Mouse (Mus musculus): ENCODE results near the gene Tbc1d10a. TPM values are rescaled to one million over a fixed set of nuclear protein-coding genes. Genes with fewer than 3 reads are reported as not detected.

The Tbc1d10a gene
- polyA plus RNA-seq, 1 experiment from 2014 or later: 50.9 TPM

DNA sequence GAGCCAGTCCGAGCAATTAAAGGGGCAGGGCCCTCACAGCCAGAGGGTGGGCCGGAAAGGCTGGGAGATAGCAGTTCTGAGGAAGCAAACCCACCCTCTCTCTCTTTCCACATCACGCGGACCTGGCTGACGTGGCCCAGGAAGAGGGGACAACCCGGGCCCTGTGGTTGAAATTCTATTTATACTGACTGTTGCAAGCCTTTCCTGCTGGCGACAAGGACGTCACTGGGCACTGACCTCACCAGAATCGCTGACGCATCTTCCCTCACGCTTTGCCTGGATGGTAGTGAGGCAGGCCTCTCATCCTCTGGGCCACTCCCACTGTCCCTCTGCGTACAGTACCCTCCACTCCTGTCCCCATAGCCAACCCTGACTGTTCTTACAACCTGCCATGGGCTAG lies 46.1 kb downstream of the Tbc1d10a start:
- ChIA-PET POLR2A (no interaction called here), CTCF (no interaction called here)
- DNase-seq (ENCODE audit: low read depth, low spot score): no peak
- ATAC-seq: no peak
- in situ Hi-C loops (cut with MboI; ENCODE audit: low pct_unique_long_range_greater_than_20kb): loop anchor here (25.0 kb wide), 1 partner anchor 605 kb away; the partner anchor contains the start of gene Nf2
- H3K27me3 ChIP-seq: no peaks in the 10 kb centered on the region
- TF ChIP-seq CTCF (IDR thresholded peaks at IDR 0.05): no peak

DNA sequence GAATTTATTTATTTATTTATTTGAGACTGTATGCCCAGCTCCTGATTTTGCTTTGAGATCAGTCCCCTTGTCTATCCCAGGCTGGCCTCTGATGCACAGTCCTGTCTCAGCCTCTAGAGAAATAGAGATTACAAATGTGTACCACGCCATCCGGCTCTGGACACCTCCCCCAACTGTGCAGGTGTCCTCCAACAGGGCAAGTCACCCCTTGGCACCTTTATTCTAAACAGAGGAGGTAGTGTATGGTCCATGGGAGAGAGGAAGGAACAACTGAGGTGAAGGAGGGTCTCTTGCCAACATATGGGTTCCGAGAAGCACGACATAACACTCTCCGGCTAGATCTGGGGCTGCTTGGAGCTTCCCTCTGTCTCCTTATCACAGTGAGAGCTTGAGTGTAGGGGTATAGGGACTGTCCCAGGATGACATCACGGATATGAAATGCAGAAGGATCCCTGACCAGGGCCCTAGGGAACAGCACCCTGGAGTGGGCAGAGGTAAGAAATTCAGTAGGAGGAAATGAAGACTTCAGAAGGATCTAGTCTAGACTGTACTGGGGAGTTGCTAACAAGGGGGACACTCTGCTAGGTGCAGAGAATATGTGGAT lies 48.6 kb downstream of the Tbc1d10a start:
- no peaks in the 10 kb centered on the region for H3K27me3 ChIP-seq
- ChIA-PET POLR2A (no interaction called here), CTCF (no interaction called here)
- in situ Hi-C loops (cut with MboI; ENCODE audit: low pct_unique_long_range_greater_than_20kb): loop anchor here (25.0 kb wide), 1 partner anchor 602 kb away; the partner anchor contains the start of gene Nf2
- ATAC-seq (no peak), DNase-seq (ENCODE audit: low read depth, low spot score) (no peak)
- TF ChIP-seq CTCF (IDR thresholded peaks at IDR 0.05): no peak

DNA sequence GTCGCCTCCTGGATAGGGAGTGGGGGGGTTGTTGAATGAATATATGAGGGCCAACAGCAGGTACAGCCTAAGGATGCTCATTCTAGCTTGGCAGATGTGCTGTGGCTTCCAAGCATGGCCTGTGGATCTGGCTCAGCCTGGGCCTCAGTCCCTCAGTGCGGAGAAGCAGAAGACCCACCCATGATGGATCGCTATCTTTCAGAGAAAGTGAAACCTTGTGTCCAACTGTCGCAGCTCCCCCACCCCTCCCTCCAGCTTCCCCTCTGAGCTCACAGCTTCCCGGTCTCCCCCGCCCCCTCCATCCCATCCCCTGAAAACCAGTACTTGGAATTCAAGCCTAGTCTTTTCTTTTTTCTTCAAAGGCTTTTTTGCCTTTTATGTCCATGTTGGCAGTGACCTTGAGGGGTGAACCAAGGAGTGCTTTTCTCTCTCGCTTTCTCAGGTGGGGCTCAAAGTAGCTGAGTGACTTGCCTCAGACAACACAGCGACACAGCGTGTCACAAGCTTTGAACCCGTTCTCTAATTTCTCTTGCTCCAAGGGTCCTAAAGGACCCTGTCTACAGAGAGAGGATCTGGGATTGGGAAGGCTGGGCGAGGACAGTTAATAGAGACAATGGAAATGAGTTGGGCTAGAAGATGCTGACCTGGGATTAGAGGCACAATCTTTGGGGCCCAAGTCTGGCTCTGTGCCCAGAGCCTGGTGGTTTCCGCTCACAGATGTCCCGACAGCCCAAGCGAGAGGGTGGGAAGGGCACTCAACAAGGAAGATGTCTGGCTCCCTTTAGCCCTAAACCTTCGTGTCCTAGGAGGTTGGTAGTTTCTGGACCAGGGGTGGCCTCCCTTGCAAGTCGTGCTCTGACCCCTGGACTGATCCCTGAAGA lies 49.3 kb downstream of the Tbc1d10a start, which contains the start of gene Osm:
TSS of gene Osm (plus strand) at position 756 of the 881 bp plus-strand sequence.
- CTCF ChIA-PET: no interaction called here
- no peak for ATAC-seq
- in situ Hi-C loops (cut with MboI; ENCODE audit: low pct_unique_long_range_greater_than_20kb): loop anchor here (25.0 kb wide), 1 partner anchor 601 kb away; the partner anchor contains the start of gene Nf2

DNA sequence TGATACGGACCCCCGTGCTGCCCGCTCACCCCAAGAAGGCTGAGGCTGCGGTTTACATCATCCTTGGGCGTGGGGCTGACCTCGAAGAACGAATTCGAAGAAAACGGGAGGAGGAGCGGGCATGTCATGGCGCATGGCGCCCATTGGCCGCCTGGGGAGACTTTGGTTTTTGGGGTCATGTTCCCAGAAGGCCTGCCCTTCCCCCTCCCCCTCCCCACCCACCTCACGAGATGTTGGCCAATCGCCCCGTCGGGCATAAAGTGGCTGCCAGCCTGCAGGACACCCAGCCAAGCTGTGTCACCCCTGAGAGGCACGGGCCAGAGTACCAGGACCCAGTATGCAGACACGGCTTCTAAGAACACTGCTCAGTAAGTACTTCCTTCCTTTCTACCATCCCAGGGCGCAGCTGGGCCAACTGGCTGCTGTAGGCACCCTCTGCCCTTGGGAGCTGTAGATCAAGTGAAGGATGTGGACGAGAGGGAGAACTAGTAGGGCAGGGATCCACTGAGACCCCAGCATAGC lies 50.0 kb downstream of the Tbc1d10a start:
- in situ Hi-C loops (cut with MboI; ENCODE audit: low pct_unique_long_range_greater_than_20kb): loop anchor here (25.0 kb wide), 1 partner anchor 601 kb away; the partner anchor contains the start of gene Nf2
- ChIA-PET CTCF (no interaction called here), POLR2A (no interaction called here)
- ATAC-seq (no peak), DNase-seq (ENCODE audit: low read depth, low spot score) (no peak)
- no peak for TF ChIP-seq CTCF (IDR thresholded peaks at IDR 0.05)
- H3K27me3 ChIP-seq: no peaks in the 10 kb centered on the region

More for the DNA sequence above, 49.3 kb downstream of the Tbc1d10a start, which contains the start of gene Osm:
- POLR2A ChIA-PET: no interaction called here
- H3K27me3 ChIP-seq: no peaks in the 10 kb centered on the region
- no peak for TF ChIP-seq CTCF (IDR thresholded peaks at IDR 0.05)
- no peak for DNase-seq (ENCODE audit: low read depth, low spot score)

DNA sequence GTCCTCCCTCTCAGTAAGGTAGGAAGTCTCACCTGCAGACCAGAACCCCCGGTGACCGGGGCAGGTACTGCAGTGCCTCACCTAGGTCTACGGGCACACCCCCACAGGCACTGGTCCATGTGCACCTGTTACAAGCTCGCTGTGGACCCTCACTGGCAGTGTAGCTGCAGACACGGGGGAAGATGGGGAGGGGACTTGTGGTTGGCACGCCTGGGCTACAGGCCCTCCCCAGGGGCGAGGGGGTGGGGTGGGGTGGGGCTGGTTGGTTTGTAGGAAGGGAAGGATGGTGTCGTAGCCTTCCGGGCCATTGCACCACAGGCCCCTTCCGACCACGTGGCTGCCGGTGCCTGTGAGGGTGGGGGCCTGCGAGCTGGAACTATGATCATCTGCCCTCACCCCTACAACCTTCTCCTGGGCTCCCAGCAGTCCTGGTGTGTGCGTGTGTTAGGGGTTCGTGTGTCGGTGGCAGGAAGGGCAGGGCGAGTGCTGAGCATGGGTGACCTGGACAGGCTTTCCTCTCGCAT lies 50.9 kb downstream of the Tbc1d10a start:
- ChIA-PET POLR2A (no interaction called here), CTCF (no interaction called here)
- ATAC-seq: no peak
- DNase-seq (ENCODE audit: low read depth, low spot score): no peak
- in situ Hi-C loops (cut with MboI; ENCODE audit: low pct_unique_long_range_greater_than_20kb): loop anchor here (25.0 kb wide), 1 partner anchor 600 kb away; the partner anchor contains the start of gene Nf2
- no peaks in the 10 kb centered on the region for H3K27me3 ChIP-seq
- no peak for TF ChIP-seq CTCF (IDR thresholded peaks at IDR 0.05)

DNA sequence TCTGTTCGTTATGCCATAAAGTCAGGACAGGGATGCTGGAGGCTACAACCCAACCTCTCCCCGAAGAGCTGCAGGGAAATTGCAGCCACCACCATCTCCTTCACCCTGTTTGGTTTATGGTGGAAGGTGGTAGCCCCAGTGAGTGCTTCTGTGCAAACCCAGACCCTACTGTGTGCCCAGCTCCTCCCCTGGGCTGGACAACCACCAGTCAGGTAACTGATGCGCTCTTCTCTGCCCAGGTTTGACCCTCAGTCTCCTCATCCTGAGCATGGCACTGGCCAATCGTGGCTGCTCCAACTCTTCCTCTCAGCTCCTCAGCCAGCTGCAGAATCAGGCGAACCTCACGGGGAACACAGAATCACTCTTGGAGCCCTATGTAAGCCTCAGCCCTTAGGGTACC lies 51.6 kb downstream of the Tbc1d10a start:
- ATAC-seq: no peak
- in situ Hi-C loops (cut with MboI; ENCODE audit: low pct_unique_long_range_greater_than_20kb): loop anchor here (25.0 kb wide), 1 partner anchor 599 kb away; the partner anchor contains the start of gene Nf2
- DNase-seq (ENCODE audit: low read depth, low spot score): no peak
- ChIA-PET CTCF (no interaction called here), POLR2A (no interaction called here)
- peaks cover 3% of the 10 kb centered on the region for H3K27me3 ChIP-seq
- no peak for TF ChIP-seq CTCF (IDR thresholded peaks at IDR 0.05)

DNA sequence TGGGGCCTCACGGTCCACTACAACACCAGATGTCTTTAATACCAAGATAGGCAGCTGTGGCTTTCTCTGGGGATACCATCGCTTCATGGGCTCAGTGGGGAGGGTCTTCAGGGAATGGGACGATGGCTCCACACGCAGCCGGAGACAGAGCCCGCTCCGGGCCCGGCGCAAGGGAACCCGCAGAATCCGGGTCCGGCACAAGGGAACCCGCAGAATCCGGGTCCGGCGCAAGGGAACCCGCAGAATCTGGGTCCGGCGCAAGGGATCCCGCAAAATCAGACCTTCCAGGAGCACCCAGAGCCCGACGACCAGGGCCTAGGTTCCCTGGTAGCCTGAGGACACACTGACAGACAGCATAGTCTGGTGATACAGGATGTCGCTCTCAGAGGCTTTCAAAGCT lies 53.1 kb downstream of the Tbc1d10a start:
- TF ChIP-seq CTCF (IDR thresholded peaks at IDR 0.05): no peak
- ChIA-PET POLR2A (no interaction called here), CTCF (no interaction called here)
- in situ Hi-C loops (cut with MboI; ENCODE audit: low pct_unique_long_range_greater_than_20kb): loop anchor here (25.0 kb wide), 1 partner anchor 598 kb away; the partner anchor contains the start of gene Nf2
- ATAC-seq: no peak
- H3K27me3 ChIP-seq: peaks cover 9% of the 10 kb centered on the region
- no peak for DNase-seq (ENCODE audit: low read depth, low spot score)

DNA sequence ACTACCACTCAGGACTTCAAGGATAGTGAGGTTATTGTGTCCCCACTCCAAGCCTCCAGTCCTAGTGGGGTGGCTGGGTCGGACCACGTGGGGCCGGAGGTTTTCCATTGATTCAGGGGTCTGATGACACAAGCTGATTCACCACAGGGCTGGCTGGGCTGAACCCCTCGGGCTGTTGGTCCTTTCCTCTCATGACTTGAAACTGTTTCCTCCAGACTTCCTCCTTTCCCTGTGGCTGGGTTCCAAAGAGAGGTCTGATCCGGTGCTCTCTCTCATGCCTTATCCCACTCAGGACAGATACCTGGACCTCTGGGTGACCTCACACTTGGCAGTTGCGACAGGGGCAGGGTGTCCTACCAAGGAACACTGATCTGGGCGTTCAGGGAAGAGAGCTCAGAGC lies 53.6 kb downstream of the Tbc1d10a start:
- CTCF ChIA-PET: no interaction called here
- TF ChIP-seq CTCF (IDR thresholded peaks at IDR 0.05): no peak
- DNase-seq (ENCODE audit: low read depth, low spot score) (no peak), ATAC-seq (no peak)
- in situ Hi-C loops (cut with MboI; ENCODE audit: low pct_unique_long_range_greater_than_20kb): loop anchor here (25.0 kb wide), 1 partner anchor 597 kb away; the partner anchor contains the start of gene Nf2
- POLR2A ChIA-PET: no interaction called here
- H3K27me3 ChIP-seq: peaks cover 13% of the 10 kb centered on the region

DNA sequence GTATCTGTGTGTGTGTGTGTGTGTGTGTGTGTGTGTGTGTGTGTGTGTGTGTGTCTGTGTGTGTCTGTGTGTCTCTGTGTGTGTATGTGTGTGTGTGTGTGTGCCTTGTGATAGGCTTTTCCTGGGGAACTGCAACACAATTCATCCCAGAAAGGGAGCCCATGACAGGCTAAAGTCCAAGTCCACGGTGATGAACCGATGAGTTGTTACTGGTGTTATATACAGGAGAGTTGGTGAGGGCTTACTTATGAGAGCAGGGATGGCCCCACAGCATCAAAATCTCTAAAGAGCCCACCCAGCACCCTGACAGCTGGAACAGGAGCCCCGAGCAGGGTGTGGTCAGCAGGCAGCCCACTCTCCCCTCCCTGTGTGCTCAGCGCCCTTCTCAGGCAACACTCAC lies 54.6 kb downstream of the Tbc1d10a start:
- ChIA-PET CTCF (interaction anchor here (1.1 kb wide), 1 partner anchor 22 kb away, joined by 3 read pairs; no protein-coding TSS in a partner anchor), POLR2A (no interaction called here)
- DNase-seq (ENCODE audit: low read depth, low spot score) (no peak), ATAC-seq (no peak)
- no peak for TF ChIP-seq CTCF (IDR thresholded peaks at IDR 0.05)
- peaks cover 14% of the 10 kb centered on the region for H3K27me3 ChIP-seq
- in situ Hi-C loops (cut with MboI; ENCODE audit: low pct_unique_long_range_greater_than_20kb): loop anchor here (25.0 kb wide), 1 partner anchor 596 kb away; the partner anchor contains the start of gene Nf2

DNA sequence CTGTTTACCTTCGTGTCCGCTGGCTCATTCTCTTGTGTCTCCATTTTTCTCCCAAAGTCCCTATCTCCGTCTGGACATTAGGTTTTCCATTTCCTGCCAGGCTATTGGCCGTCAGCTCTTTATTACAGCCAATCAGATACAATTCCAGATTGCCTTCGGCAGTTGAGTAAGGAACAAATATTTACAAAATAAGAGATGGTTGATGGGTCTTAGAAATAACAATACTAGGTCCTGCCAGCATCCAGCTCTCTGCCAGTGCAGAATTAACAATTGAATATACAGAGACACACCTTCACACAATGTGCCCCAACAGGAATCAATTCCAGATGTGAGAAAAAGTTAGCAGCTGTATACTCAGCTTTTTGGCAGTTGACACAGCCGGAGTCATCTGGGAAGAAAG lies 59.5 kb downstream of the Tbc1d10a start:
- TF ChIP-seq CTCF (IDR thresholded peaks at IDR 0.05): no peak
- POLR2A ChIA-PET: no interaction called here

More for the DNA sequence above, 59.5 kb downstream of the Tbc1d10a start:
- DNase-seq (ENCODE audit: low read depth, low spot score): no peak
- in situ Hi-C loops (cut with MboI; ENCODE audit: low pct_unique_long_range_greater_than_20kb): loop anchor here (25.0 kb wide), 1 partner anchor 591 kb away; the partner anchor contains the start of gene Nf2
- no peak for ATAC-seq
- CTCF ChIA-PET: interaction anchor here (1.2 kb wide), 1 partner anchor 27 kb away, joined by 3 read pairs; no protein-coding TSS in a partner anchor
- H3K27me3 ChIP-seq: peaks cover 14% of the 10 kb centered on the region
